Mouse (Mus musculus): ENCODE measurements around the gene Phf6. TPM values are rescaled to one million over a fixed set of nuclear protein-coding genes. Genes with fewer than 3 reads are reported as not detected.
"Not testable (repeated sequence)": the region's sequence is repeated elsewhere in the genome, so short reads cannot be mapped to it uniquely, and the experiment has no call there.

The Phf6 gene
- polyA plus RNA-seq, 1 experiment from 2014 or later = 23.4 TPM

- H3K9me3 ChIP-seq (replicated peaks; ENCODE audit: low read length); H3K4me1 ChIP-seq (replicated peaks; ENCODE audit: insufficient read depth, low read length); H3K4me2 ChIP-seq (ENCODE audit: low read length); H3K27ac ChIP-seq; H3K27me3 ChIP-seq (ENCODE audit: insufficient read depth, low read length); H3K4me3 ChIP-seq (replicated peaks; ENCODE audit: low read depth, low read length); H3K36me3 ChIP-seq (ENCODE audit: insufficient read depth, low read length); ATAC-seq (replicated peaks; ENCODE audit: low FRiP score, low read depth); DNase-seq (ENCODE audit: low spot score); H3K9ac ChIP-seq (ENCODE audit: low read depth, low read length): not testable (repeated sequence)
- peak; percentile 40 for TF ChIP-seq CTCF (IDR thresholded peaks at IDR 0.05; ENCODE audit: low read depth)
- WGBS = 54% methylated on average over 4 of the region's 4 CpGs
Observed at GRCm38 (mm10) chrX:53004887-53005286, 92.8 kb downstream of the Phf6 start.

DNA sequence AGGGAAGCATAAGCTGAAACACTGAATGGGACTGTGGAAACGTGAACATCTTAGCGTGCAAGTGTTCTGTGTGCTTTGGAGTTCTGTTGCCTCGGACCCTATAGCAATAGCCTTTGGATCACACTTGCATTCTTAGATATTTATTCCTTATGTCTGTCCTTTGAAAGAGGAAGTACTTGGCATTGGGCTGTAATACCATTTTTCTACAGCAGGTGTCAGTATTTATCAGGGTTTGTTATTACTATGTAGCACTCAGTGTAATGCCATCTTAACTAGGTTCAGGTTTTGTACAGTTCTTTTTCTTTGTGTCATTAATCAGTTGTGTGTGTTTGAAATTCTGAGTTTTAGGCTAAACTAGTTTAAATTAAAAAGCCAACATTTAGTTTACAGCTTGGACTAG, 94.0 kb downstream of the Phf6 start:
- ATAC-seq (replicated peaks; ENCODE audit: low FRiP score, low read depth) (no peak), DNase-seq (ENCODE audit: low spot score) (peak; percentile 69)
- 44% methylated on average over 3 of the region's 3 CpGs for WGBS
- H3K9ac ChIP-seq (ENCODE audit: low read depth, low read length) = no peak overlapping the region
- no peaks in the 10 kb centered on the region for H3K4me1 ChIP-seq (replicated peaks; ENCODE audit: insufficient read depth, low read length)
- no peaks in the 10 kb centered on the region for H3K27me3 ChIP-seq (ENCODE audit: insufficient read depth, low read length)
- no peaks in the 10 kb centered on the region for H3K9me3 ChIP-seq (replicated peaks; ENCODE audit: low read length)
- H3K36me3 ChIP-seq (ENCODE audit: insufficient read depth, low read length) = 0 out of 2 replicates have a peak, but pooled peaks cover 6% of the 10 kb centered on the region
- no peak overlapping the region for H3K27ac ChIP-seq
- H3K4me3 ChIP-seq (replicated peaks; ENCODE audit: low read depth, low read length) = no peak overlapping the region
- H3K4me2 ChIP-seq (ENCODE audit: low read length) = no peak overlapping the region
- TF ChIP-seq CTCF (IDR thresholded peaks at IDR 0.05; ENCODE audit: low read depth) = peak; percentile 77

Other genes starting within 250 kb of the Phf6 start
- gene Ccdc160, start 121.1 kb upstream of the Phf6 start, polyA plus RNA-seq (2015; fragmentation: Nextera tagmentation; extraction: Ambion mirVana) = 11.4 and 12.4 TPM in 2 replicates
- gene Hprt, start 75.9 kb downstream of the Phf6 start, polyA plus RNA-seq (2015; fragmentation: Nextera tagmentation; extraction: Ambion mirVana) = 196 and 204 TPM in 2 replicates

Data from kidney, postnatal 0 days (tissue).